Mouse (Mus musculus) lung, embryonic 16.5 days (tissue): Measurements from ENCODE around the gene Ccrl2. TPM values are rescaled to one million over a fixed set of nuclear protein-coding genes. Genes with fewer than 3 reads are reported as not detected.

Experiments
- ATAC-seq: fragments of 200-750 bp; cut with Nextera tagmentation; 2 replicates; pipeline ENCODE4 v1.8.0; 2017; ENCODE audit warnings: low read depth, mild to moderate bottlenecking, moderate library complexity
- H3K27ac ChIP-seq: fragments of 300-500 bp; sonication (generic); 2 replicates; pipeline ENCODE4 v1.5.1; 2014; ENCODE audit warnings: mild to moderate bottlenecking, control low read depth, low read length
- H3K27me3 ChIP-seq: fragments of 300-500 bp; sonication (generic); 2 replicates; pipeline ENCODE4 v1.6.1; 2014; ENCODE audit warnings: low read depth, low read length, mixed read lengths; ENCODE audit not compliant: control insufficient read depth, insufficient read depth
- H3K36me3 ChIP-seq: fragments of 300-500 bp; sonication (generic); 2 replicates; pipeline ENCODE4 v1.6.1; 2014; ENCODE audit warnings: low read length; ENCODE audit not compliant: control insufficient read depth, insufficient read depth
- H3K4me1 ChIP-seq: fragments of 300-500 bp; sonication (generic); replicated peaks from 2 replicates; pipeline ENCODE4 v1.6.1; 2014; ENCODE audit warnings: low read length, mixed read lengths; ENCODE audit not compliant: control insufficient read depth, insufficient read depth
- H3K4me2 ChIP-seq: fragments of 300-500 bp; sonication (generic); 2 replicates; pipeline ENCODE4 v1.6.1; 2014; ENCODE audit warnings: low read depth, low read length, control low read depth
- H3K4me3 ChIP-seq: fragments of 300-500 bp; sonication (generic); 2 replicates; pipeline ENCODE4 v1.5.1; 2014; ENCODE audit warnings: mild to moderate bottlenecking, low read length, control low read depth
- H3K9ac ChIP-seq: fragments of 300-500 bp; sonication (generic); 2 replicates; pipeline ENCODE4 v1.6.1; 2014; ENCODE audit warnings: low read length, control low read depth
- H3K9me3 ChIP-seq: fragments of 300-500 bp; sonication (generic); 2 replicates; pipeline ENCODE4 v1.6.1; 2016; ENCODE audit warnings: low read length; ENCODE audit not compliant: control insufficient read depth
- WGBS: fragments of 180-500 bp; shearing (Covaris S2); extraction: QIAGEN DNeasy Blood & Tissue Kit; methylation state at CpG from one replicate; pipeline ENCODE4 v1.1.7; 2014; 5-methylcytosine and 5-hydroxymethylcytosine counted together
- polyA plus RNA-seq: library from polyadenylated mRNA; unstranded; fragments of >200 nt; fragmentation: Nextera tagmentation; extraction: Ambion mirVana; gene quantifications from 2 replicates; pipeline ENCODE4 v1.2.1, GENCODE M21; 2015

The Ccrl2 gene
- polyA plus RNA-seq, 1 experiment from 2014 or later, result 6.7 TPM

DNA sequence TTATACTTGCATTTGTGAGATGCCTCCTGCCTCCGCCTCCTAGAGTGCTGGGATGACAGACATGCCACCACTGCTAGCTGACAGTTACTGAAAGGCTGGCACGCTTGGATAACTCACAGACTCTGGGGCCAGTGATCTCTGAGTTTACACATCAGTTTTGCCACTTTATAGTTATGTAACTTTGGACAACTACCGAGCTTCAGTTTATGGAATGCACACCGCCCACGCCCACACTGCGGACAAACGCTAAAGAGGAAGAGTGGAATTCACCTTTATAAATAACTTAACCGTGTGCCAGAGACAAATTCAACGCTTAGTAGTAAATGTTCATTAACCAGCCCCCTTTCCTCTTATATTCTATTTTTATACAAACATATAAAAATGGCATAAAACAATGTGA lies 2.4 kb downstream of the Ccrl2 start:
- no peaks in the 10 kb centered on the region for H3K27me3 ChIP-seq
- no peaks in the 10 kb centered on the region for H3K9me3 ChIP-seq
- ATAC-seq, result no peak
- H3K4me1 ChIP-seq, result peaks cover 10% of the 10 kb centered on the region
- WGBS, result 60% methylated on average over 9 of the region's 9 CpGs
- no peak overlapping the region for H3K4me2 ChIP-seq
- H3K36me3 ChIP-seq, result no peaks in the 10 kb centered on the region
- no peak overlapping the region for H3K9ac ChIP-seq
- no peak overlapping the region for H3K4me3 ChIP-seq
- H3K27ac ChIP-seq, result no peak overlapping the region

DNA sequence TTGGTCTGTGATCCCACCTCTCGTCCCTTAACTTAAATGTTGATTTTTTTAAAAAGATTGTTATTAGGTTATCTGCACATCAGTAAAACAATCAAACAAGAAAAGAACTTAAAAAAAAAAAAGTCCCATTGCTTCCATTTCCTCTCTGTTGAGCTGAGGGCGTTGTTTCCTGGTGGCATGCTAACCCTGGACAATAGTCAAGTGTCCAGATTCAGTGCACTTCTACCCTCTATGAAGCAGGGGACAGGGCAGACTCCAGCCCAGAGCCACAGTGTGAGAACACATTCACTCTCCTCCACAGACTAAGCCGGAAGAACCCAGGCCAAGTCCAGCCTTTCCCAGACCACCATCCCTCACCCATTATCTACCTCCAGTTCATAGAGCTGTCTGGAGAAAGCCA lies 8.9 kb downstream of the Ccrl2 start:
- ATAC-seq, result no peak
- Histone ChIP-seq H3K27ac (no peak overlapping the region), H3K4me3 (no peak overlapping the region)

DNA sequence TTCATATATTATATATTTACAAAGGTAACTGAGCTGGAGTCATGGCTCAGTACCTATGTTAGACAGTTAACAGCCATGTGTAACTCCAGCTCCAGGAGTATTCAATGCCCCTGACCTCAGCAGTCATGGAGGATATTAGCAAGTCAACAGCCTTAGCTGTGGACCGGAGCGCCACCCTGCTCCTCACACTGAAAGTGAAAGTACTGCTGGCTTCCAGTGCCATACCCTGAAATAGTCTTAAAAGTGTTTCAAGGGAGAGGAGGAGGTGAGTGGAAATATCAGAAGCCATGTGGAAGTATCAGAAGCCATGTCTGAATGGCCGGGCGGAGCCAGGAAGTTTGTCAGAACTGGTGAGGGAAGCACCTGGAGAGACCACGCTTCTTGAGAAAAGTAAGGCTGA lies 10.1 kb downstream of the Ccrl2 start:
- H3K9me3 ChIP-seq, result no peaks in the 10 kb centered on the region
- ATAC-seq, result no peak
- H3K4me3 ChIP-seq, result no peak overlapping the region
- H3K27ac ChIP-seq, result no peak overlapping the region
- H3K36me3 ChIP-seq, result no peaks in the 10 kb centered on the region
- H3K27me3 ChIP-seq, result no peaks in the 10 kb centered on the region
- H3K9ac ChIP-seq, result no peak overlapping the region
- 85% methylated on average over 5 of the region's 5 CpGs for WGBS
- H3K4me2 ChIP-seq, result no peak overlapping the region
- H3K4me1 ChIP-seq, result no peaks in the 10 kb centered on the region

More for the DNA sequence above, 8.9 kb downstream of the Ccrl2 start:
- H3K4me2 ChIP-seq, result no peak overlapping the region
- H3K27me3 ChIP-seq, result no peaks in the 10 kb centered on the region
- no peak overlapping the region for H3K9ac ChIP-seq
- no peaks in the 10 kb centered on the region for H3K4me1 ChIP-seq
- 70% methylated on average over 3 of the region's 3 CpGs for WGBS
- no peaks in the 10 kb centered on the region for H3K9me3 ChIP-seq
- H3K36me3 ChIP-seq, result no peaks in the 10 kb centered on the region

DNA sequence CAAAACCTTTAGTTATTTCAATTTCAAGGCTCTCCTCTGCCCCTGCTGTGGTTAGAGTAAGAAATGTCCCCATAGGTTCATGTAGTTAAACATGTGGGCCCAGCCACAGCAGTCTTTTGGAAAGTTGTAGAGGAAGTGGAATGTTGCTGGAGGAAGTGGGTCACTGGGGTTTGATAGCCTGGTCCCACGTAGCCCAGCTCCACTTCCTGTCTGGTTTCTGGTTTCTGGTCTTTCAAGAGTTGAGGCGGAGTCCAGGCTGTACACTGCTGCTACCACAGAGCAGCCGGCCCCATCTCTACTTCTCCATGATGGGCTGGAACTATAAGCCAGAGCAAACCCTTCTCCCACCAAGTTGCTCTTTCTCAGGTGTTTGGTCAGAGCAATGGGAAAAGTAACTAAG lies 11.1 kb downstream of the Ccrl2 start:
- Histone ChIP-seq H3K36me3 (no peaks in the 10 kb centered on the region), H3K9ac (no peak overlapping the region), H3K4me3 (no peak overlapping the region), H3K4me1 (no peaks in the 10 kb centered on the region), H3K9me3 (no peaks in the 10 kb centered on the region), H3K27ac (no peak overlapping the region), H3K4me2 (no peak overlapping the region), H3K27me3 (no peaks in the 10 kb centered on the region)
- WGBS, result 61% methylated on average over 3 of the region's 3 CpGs
- no peak for ATAC-seq

DNA sequence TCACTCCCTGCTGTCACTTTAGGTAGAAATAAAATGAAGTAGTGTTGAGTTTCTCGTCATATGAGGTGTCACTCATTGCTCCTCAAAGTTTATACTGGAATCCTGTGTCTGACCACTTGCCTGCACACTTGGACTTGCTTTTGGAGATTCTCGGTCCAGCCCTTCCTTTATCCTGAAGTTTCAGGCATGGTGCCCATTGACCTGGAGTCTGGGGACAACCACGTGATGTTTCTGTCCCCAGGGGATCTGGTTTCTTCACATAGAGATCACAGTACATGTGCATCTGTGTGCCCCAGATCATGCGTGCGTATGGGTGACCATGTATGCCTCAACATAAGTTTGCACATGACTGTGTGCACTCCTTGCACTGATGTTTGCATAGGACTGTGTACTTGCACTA lies 15.1 kb downstream of the Ccrl2 start:
- H3K4me3 ChIP-seq, result no peak overlapping the region
- H3K4me2 ChIP-seq, result no peak overlapping the region
- no peaks in the 10 kb centered on the region for H3K27me3 ChIP-seq
- H3K27ac ChIP-seq, result no peak overlapping the region
- ATAC-seq, result no peak
- no peaks in the 10 kb centered on the region for H3K4me1 ChIP-seq
- no peaks in the 10 kb centered on the region for H3K36me3 ChIP-seq
- WGBS, result 78% methylated on average over 5 of the region's 5 CpGs
- no peaks in the 10 kb centered on the region for H3K9me3 ChIP-seq
- H3K9ac ChIP-seq, result no peak overlapping the region

DNA sequence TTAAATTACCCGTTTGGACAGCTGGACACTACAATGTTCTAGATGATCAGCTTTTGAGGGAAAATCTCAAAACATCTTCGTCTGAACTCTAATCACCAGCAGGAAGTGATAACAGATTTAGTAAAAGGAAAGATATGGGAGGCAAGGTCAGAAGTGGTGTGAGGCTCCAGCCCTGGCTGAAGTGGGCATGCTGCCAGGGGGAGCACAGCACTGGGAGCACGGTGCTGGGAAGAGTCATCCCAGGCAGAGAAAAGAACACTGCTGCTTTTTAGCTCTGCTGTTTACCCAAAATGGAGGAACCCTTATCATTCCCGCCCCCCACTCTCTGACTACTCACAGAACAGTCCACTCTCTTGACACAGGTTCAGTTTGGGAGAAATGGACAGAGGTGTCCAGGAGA lies 17.4 kb downstream of the Ccrl2 start:
- no peaks in the 10 kb centered on the region for H3K4me1 ChIP-seq
- H3K27me3 ChIP-seq, result no peaks in the 10 kb centered on the region
- no peak overlapping the region for H3K9ac ChIP-seq
- H3K36me3 ChIP-seq, result no peaks in the 10 kb centered on the region
- no peak for ATAC-seq
- 50% methylated on average over 4 of the region's 4 CpGs for WGBS
- no peak overlapping the region for H3K4me3 ChIP-seq
- no peak overlapping the region for H3K27ac ChIP-seq
- H3K4me2 ChIP-seq, result no peak overlapping the region
- H3K9me3 ChIP-seq, result no peaks in the 10 kb centered on the region

DNA sequence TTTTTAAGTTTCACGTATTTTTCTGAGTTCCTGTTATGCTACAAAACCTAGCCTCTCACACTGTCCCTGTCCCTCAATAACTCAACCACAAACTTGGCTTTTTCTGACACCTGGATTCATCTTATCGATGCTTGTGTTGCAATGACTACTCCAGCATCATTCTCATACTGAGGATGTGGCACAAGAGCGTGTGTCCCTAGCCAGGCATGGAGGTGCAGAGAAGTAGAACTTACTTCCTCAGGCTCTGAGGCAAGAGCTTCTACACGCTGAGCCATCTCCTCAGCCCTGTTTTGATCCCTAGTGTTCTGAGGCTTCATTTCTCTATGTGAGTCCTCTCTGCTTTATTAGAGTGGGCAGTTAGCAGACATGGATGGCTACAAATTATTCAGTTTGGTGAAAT lies 23.6 kb downstream of the Ccrl2 start:
- H3K4me1 ChIP-seq, result no peaks in the 10 kb centered on the region
- H3K27ac ChIP-seq, result no peak overlapping the region
- no peaks in the 10 kb centered on the region for H3K36me3 ChIP-seq
- H3K4me3 ChIP-seq, result no peak overlapping the region
- no peak for ATAC-seq
- H3K9ac ChIP-seq, result no peak overlapping the region
- H3K27me3 ChIP-seq, result no peaks in the 10 kb centered on the region
- no peaks in the 10 kb centered on the region for H3K9me3 ChIP-seq
- no peak overlapping the region for H3K4me2 ChIP-seq
- WGBS, result 83% methylated on average over 4 of the region's 4 CpGs

DNA sequence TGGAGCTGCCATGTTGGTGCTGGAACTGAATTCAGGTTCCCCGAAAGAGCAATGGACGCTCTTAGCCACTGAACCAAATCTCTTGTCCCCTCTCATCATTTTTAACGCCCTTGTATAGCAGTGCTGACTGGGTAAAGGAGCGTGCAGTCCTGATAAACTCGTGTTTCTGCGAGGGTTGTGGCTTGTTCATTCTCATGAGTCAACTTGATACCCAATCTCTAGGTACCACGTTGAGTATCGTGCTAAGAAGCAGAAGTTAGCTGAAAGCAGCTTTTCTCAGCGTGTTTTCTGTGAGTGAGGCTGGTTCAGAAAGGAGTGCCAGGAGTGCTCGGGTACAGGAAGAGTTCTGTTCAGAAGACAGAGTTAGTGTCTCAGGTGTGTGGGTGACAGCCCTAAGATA lies 30.5 kb downstream of the Ccrl2 start:
- H3K9me3 ChIP-seq, result no peaks in the 10 kb centered on the region
- no peaks in the 10 kb centered on the region for H3K36me3 ChIP-seq
- 84% methylated on average over 10 of the region's 10 CpGs for WGBS
- H3K27me3 ChIP-seq, result no peaks in the 10 kb centered on the region
- H3K4me3 ChIP-seq, result no peak overlapping the region
- H3K4me1 ChIP-seq, result no peaks in the 10 kb centered on the region
- H3K4me2 ChIP-seq, result no peak overlapping the region
- ATAC-seq, result no peak
- no peak overlapping the region for H3K27ac ChIP-seq
- no peak overlapping the region for H3K9ac ChIP-seq

DNA sequence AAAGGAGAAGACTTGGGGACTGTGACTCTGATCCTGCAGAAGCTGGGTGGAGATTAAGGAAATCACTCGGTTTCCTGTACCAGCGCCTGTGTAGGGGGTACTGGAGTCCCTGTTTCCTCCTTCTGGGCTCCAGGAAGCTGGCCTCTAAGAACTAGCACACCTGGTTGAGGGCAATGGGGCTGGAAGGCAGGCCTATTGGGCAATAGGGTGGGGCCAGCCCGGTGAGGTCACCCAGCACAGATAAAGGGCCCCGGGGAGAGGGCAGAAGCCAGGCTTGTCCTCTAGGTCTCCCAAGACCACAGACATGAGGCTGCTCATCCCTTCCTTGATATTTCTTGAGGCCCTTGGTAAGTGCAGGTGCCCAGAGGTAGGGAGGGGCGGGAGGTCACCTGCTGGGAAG lies 38.3 kb downstream of the Ccrl2 start, which contains the start of gene Ltf:
TSS of gene Ltf (plus strand) at position 250 of the 400 bp plus-strand sequence.
- no peaks in the 10 kb centered on the region for H3K27me3 ChIP-seq
- no peak within 1 kb of the TSS for H3K27ac ChIP-seq
- H3K9me3 ChIP-seq, result no peaks in the 10 kb centered on the region
- no peaks in the 10 kb centered on the region for H3K36me3 ChIP-seq
- no peak within 1 kb of the TSS for H3K4me3 ChIP-seq
- 61% methylated on average over 5 of the region's 5 CpGs for WGBS
- no peak within 1 kb of the TSS for H3K4me2 ChIP-seq
- H3K4me1 ChIP-seq, result no peaks in the 10 kb centered on the region
- no peak for ATAC-seq
- no peak within 1 kb of the TSS for H3K9ac ChIP-seq

DNA sequence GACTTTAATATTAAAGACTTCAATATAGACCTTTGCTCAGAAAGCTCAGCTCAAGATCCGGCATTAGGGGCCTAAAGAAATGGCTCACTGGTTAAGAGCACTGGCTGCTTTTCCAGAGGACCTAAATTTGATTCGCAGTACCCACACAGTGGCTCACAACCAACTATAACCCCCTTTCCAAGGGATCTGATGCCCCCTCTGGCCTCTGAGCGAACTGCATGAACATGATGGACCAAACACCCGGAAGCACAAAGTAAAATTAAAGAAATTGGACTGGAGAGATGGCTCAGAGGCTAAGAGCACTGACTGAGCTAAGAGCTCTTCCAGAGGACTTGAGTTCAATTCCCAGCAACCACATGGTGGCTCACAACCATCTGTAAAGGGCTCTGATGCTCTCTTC lies 41.7 kb downstream of the Ccrl2 start:
- H3K4me1 ChIP-seq, result no peaks in the 10 kb centered on the region
- ATAC-seq, result no peak
- no peaks in the 10 kb centered on the region for H3K27me3 ChIP-seq
- H3K9me3 ChIP-seq, result no peaks in the 10 kb centered on the region
- WGBS, result 78% methylated on average over 4 of the region's 4 CpGs
- no peak overlapping the region for H3K27ac ChIP-seq
- no peak overlapping the region for H3K9ac ChIP-seq
- no peak overlapping the region for H3K4me3 ChIP-seq
- H3K36me3 ChIP-seq, result no peaks in the 10 kb centered on the region
- no peak overlapping the region for H3K4me2 ChIP-seq
